Mouse (Mus musculus) liver, postnatal 0 days (tissue): ENCODE results near the gene Agmat.
A peak's percentile ranks its signal among the peaks of the same experiment; 100 is the strongest.

Source experiments
- CTCF ChIP-seq: sonication (generic); IDR thresholded peaks from 2 replicates; pipeline ENCODE4 v1.5.1; 2016; ENCODE audit warnings: antibody characterized with exemption, low read depth
- EP300 ChIP-seq: IDR thresholded peaks from 2 replicates; pipeline ENCODE4 v1.6.1; 2016; ENCODE audit warnings: antibody characterized with exemption, low read depth, mild to moderate bottlenecking

- peak; percentile 63 for TF ChIP-seq CTCF
- TF ChIP-seq EP300 = peak; percentile 66
Observed at GRCm38 (mm10) chr4:141752076-141752421, 5.6 kb downstream of the Agmat start.
